Mouse (Mus musculus) G1E (cell line): ENCODE measurements at regions not wholly inside any gene's neighbourhood (a gene's known extent, or its start where the extent isn't known, plus 50 kb on each side); places are given as distances from the start of the nearest gene placed in this dataset.

Experiments used
- ATAC-seq: 2 replicates; pipeline ENCODE4 v1.8.0; 2016; ENCODE audit warnings: mild to moderate bottlenecking; ENCODE audit not compliant: insufficient number of reproducible peaks, poor library complexity, low FRiP score, severe bottlenecking; ENCODE audit errors: extremely low read depth
- DNase-seq: peaks from one replicate; pipeline ENCODE4 v3.0.0; 2012; ENCODE audit warnings: low spot score
- H3K27me3 ChIP-seq: 2 replicates; pipeline ENCODE4 v1.6.1; 2012; ENCODE audit warnings: mild to moderate bottlenecking, low read length, inconsistent platforms; ENCODE audit not compliant: insufficient read depth
- H3K36me3 ChIP-seq: replicated peaks from 2 replicates; pipeline ENCODE3; 2012; ENCODE audit warnings: mild to moderate bottlenecking, inconsistent platforms
- H3K4me1 ChIP-seq: 2 replicates; pipeline ENCODE4 v1.6.1; 2012; ENCODE audit warnings: low read depth, low read length, inconsistent platforms, mixed read lengths; ENCODE audit not compliant: insufficient read depth
- H3K4me3 ChIP-seq: 2 replicates; pipeline ENCODE4 v1.5.1; 2012; ENCODE audit warnings: low read depth, mild to moderate bottlenecking, inconsistent platforms, low read length, moderate library complexity, mixed read lengths
- H3K9me3 ChIP-seq: replicated peaks from 2 replicates; pipeline ENCODE4 v1.6.1; 2012; ENCODE audit warnings: inconsistent platforms
- CTCF ChIP-seq: IDR thresholded peaks from 2 replicates; pipeline ENCODE4 v1.5.1; 2012; ENCODE audit warnings: low read depth, low read length, inconsistent platforms, mixed read lengths
- GATA1 ChIP-seq: IDR thresholded peaks from 2 replicates; pipeline ENCODE4 v1.6.1; 2012; ENCODE audit warnings: borderline replicate concordance, low read length, inconsistent platforms, mixed read lengths
- GATA2 ChIP-seq: IDR thresholded peaks from 2 replicates; pipeline ENCODE4 v1.6.1; 2012; ENCODE audit warnings: low read depth, low read length, inconsistent platforms, borderline replicate concordance
- POLR2AphosphoS5 ChIP-seq: IDR thresholded peaks from 2 replicates; pipeline ENCODE4 v1.6.1; 2012; ENCODE audit warnings: low read depth, low read length, inconsistent platforms; ENCODE audit not compliant: insufficient replicate concordance
- TAL1 ChIP-seq: conservative IDR thresholded peaks from 2 replicates; pipeline ENCODE4 v1.6.1; 2012; ENCODE audit warnings: low read depth, low read length, inconsistent platforms, mixed read lengths

GRCm38 (mm10) chr5:119213692-119214357, 456.6 kb upstream of the Tbx3 start:
- no peak for ATAC-seq
- peaks cover 88% of the 10 kb centered on the region for H3K9me3 ChIP-seq
- TF ChIP-seq CTCF: no peak
- no peak for TF ChIP-seq GATA1
- TF ChIP-seq POLR2AphosphoS5: no peak
- no peak for TF ChIP-seq GATA2
- TF ChIP-seq TAL1: no peak
- no peaks in the 10 kb centered on the region for H3K27me3 ChIP-seq
- no peaks in the 10 kb centered on the region for H3K36me3 ChIP-seq
- no peak overlapping the region for H3K4me3 ChIP-seq
- no peak for DNase-seq
- H3K4me1 ChIP-seq: no peaks in the 10 kb centered on the region

- no peak for TF ChIP-seq GATA2
- TF ChIP-seq CTCF: no peak
- TF ChIP-seq POLR2AphosphoS5: no peak
- TF ChIP-seq GATA1: no peak
- TF ChIP-seq TAL1: no peak
- DNase-seq (no peak), ATAC-seq (no peak)
- no peaks in the 10 kb centered on the region for H3K36me3 ChIP-seq
- H3K4me3 ChIP-seq: no peak overlapping the region
- peaks cover 85% of the 10 kb centered on the region for H3K9me3 ChIP-seq
- H3K4me1 ChIP-seq: no peaks in the 10 kb centered on the region
- H3K27me3 ChIP-seq: no peaks in the 10 kb centered on the region
These were observed 455.5 kb upstream of the Tbx3 start for GRCm38 (mm10) chr5:119214937-119215336.

GRCm38 (mm10) chr5:119215364-119215763, 455.1 kb upstream of the Tbx3 start:
- Histone ChIP-seq H3K36me3 (no peaks in the 10 kb centered on the region), H3K9me3 (peaks cover 85% of the 10 kb centered on the region), H3K4me1 (no peaks in the 10 kb centered on the region), H3K4me3 (no peak overlapping the region), H3K27me3 (no peaks in the 10 kb centered on the region)
- no peak for DNase-seq
- ATAC-seq: no peak
- TF ChIP-seq POLR2AphosphoS5 (no peak), TAL1 (no peak), CTCF (no peak), GATA1 (no peak), GATA2 (no peak)

- no peak overlapping the region for H3K4me3 ChIP-seq
- no peaks in the 10 kb centered on the region for H3K4me1 ChIP-seq
- H3K27me3 ChIP-seq: no peaks in the 10 kb centered on the region
- H3K36me3 ChIP-seq: no peaks in the 10 kb centered on the region
- DNase-seq: no peak
- ATAC-seq: no peak
- H3K9me3 ChIP-seq: peaks cover 85% of the 10 kb centered on the region
- TF ChIP-seq GATA2 (no peak), POLR2AphosphoS5 (no peak), CTCF (no peak), GATA1 (no peak), TAL1 (no peak)
These were observed 454.3 kb upstream of the Tbx3 start for GRCm38 (mm10) chr5:119216146-119216545.

GRCm38 (mm10) chr5:119217077-119217476, 453.4 kb upstream of the Tbx3 start:
- no peak for TF ChIP-seq CTCF
- no peak for TF ChIP-seq TAL1
- TF ChIP-seq GATA2: no peak
- ATAC-seq (no peak), DNase-seq (no peak)
- Histone ChIP-seq H3K4me1 (no peaks in the 10 kb centered on the region), H3K9me3 (peaks cover 86% of the 10 kb centered on the region), H3K4me3 (no peak overlapping the region), H3K36me3 (no peaks in the 10 kb centered on the region), H3K27me3 (no peaks in the 10 kb centered on the region)

GRCm38 (mm10) chr5:119228691-119229090, 441.8 kb upstream of the Tbx3 start:
- no peak for TF ChIP-seq GATA1
- no peak for TF ChIP-seq CTCF
- no peak for TF ChIP-seq TAL1
- no peak for TF ChIP-seq GATA2
- TF ChIP-seq POLR2AphosphoS5: no peak
- peaks cover 78% of the 10 kb centered on the region for H3K9me3 ChIP-seq
- no peak overlapping the region for H3K4me3 ChIP-seq
- no peak for ATAC-seq
- H3K36me3 ChIP-seq: no peaks in the 10 kb centered on the region
- DNase-seq: no peak
- H3K27me3 ChIP-seq: no peaks in the 10 kb centered on the region
- no peaks in the 10 kb centered on the region for H3K4me1 ChIP-seq

- ATAC-seq: no peak
- DNase-seq: no peak
- Histone ChIP-seq H3K9me3 (peaks cover 80% of the 10 kb centered on the region), H3K27me3 (no peaks in the 10 kb centered on the region), H3K4me3 (no peak overlapping the region), H3K4me1 (no peaks in the 10 kb centered on the region), H3K36me3 (no peaks in the 10 kb centered on the region)
- TF ChIP-seq CTCF (no peak), TAL1 (no peak), GATA2 (no peak), POLR2AphosphoS5 (no peak), GATA1 (no peak)
These were observed 437.5 kb upstream of the Tbx3 start for GRCm38 (mm10) chr5:119232941-119233340.
